Mouse (Mus musculus): ENCODE data around the gene Glt6d1. TPM values are rescaled to one million over a fixed set of nuclear protein-coding genes. Genes with fewer than 3 reads are reported as not detected.

Gene Glt6d1
- not detected for polyA plus RNA-seq (2015; fragmentation: Illumina TruSeq; extraction: RNeasy Lipid Tissue Mini Kit (QIAGEN cat#74804); ENCODE audit: insufficient read depth, low replicate concordance)

GRCm38 (mm10) chr2:25815748-25816147, at the start of gene Glt6d1:
Glt6d1 (minus strand) TSS chr2:25815848.

DNA sequence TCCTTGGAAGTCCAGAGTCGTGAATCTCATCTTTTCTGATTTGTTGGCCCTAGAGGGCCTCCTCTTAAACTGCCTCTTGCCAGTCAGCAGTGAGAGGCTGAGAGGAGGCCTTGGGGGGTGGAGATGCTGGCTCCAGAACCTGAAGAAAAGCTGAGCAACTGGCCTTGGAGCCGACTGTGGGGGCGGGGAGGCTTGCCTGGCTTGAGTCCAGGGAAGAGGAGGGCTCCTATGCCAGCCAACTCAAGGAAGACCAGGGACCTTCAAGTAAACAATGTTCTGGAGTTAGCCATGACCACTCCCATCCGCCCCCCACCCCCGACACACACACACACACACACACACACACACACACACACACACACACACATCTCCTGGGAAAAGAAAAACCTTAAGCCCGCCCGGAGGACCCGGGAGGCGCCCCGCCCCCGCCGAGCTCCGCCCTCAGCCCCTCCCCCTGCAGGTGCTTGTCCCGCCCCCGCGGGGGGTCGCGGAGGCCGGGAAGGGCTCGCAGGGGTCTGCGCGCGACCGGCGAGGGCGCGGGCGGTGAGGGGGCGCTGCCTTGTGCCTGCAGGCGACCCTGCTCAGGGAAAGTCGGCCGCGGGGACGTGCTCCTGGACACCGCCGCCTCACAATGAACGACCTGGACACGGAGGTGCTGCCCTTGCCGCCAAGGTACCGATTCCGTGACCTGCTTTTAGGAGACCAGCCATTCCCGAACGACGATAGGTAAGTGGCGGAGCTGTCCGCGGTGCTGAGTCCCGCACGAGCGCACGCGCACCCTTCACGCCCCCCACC, 47.9 kb upstream of the Glt6d1 start, which contains the start of gene Kcnt1:
TSS of gene Kcnt1 (plus strand) at position 398 of the 795 bp plus-strand sequence.

DNA sequence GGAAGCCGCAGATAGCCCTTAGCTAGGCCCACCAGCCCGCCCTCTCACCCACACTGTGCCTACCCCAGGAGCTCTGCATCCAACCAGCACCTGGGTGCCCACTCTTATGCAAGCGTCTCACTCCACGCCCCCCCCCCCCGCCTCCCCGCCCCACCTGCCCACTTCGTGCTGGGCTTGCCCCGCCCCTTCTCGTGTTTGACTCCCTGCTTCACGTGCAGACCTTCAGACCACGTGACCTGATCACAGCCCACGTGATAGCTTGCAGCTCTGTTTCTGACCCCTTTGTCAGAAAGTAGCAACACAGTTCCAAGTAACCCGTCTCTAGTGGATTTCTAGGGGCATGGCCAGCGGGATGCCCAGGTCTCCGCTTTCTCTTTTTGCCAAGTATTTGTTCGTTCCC, 31.6 kb upstream of the Glt6d1 start, which contains the start of gene Sohlh1:
TSS of gene Sohlh1 (minus strand) at position 23 of the 400 bp plus-strand sequence.

DNA sequence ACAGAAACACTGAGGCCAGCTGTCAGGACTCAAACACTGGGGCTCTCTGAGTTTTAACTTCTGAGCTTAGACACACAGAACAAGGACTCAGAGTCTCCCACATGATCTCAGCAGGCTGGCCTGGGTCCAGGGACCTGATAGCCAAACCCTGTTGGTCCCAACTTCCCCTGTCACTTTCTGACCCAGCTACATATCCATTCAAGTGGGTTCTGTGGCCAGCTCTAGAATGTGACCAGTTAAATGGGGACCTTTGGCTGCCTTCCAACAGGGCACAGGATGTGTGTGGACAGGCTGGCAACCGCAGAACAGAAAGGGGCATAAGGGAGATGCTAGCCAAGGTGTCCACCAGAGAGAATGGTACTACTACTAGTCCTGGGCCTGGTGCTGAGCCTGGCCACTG, 7.2 kb upstream of the Glt6d1 start, which contains the start of gene Lcn9:
TSS of gene Lcn9 (plus strand) at position 348 of the 400 bp plus-strand sequence.

DNA sequence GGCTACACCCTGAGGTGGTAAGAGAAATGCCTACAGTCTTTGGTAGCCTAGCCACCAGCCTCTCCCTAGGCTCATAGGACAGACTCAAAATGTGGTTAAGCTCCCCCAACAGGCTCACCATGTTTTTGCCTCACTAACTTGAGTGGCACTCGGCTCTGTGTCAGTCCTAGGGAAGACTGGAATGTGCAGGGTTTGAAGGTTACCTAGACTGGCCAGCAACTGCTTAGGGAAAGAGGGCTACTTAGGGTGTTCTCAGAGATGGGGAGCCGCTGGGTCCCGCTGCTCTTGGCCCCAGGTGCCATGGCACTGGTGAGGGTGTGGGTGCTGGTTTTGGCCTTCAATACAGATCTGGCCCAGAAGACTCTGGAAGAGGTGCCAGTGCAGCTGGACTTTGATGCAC, 33.7 kb downstream of the Glt6d1 start, which contains the start of gene Gm13539:
TSS of gene Gm13539 (plus strand) at position 301 of the 400 bp plus-strand sequence.

DNA sequence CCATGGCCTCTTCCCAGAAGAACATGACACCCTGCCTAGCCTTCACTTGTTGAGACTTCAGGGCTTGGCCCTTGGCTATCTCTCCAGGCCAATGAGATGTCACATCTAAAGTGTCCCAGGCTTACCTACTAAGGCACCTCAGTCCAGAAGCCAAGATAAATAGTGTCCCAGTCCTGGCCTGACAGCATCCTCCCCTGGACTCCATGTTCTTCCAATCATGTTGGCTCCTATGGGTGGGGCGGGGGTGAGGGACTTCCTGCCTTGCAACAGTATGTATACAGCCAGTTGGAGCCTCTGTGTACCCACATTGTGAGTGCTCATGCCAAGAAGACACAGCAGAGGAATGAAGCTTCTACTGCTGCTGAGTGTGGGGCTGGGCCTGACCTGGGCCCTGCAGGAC, 38.9 kb downstream of the Glt6d1 start, which contains the start of gene Lcn11:
TSS of gene Lcn11 (plus strand) at position 301 of the 400 bp plus-strand sequence.

DNA sequence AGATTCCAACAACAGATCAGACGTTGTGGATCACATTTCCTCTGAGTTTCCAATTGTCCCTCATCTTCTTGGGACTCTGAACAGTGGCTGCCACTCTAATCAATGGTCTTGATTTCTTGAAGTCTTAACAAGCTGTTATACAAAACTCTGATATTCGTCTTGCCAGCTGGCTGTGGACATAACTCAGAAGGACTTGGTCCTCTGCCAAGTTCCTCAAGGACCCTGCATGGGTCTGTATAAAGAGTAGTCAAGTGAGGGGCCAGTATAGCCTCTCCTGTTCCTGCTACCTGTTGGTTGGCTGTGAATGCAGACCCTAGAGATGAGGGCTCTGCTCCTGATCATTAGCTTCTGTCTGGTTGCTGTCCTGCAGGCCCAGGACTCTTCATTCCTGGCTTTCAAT, 50.4 kb downstream of the Glt6d1 start, which contains the start of gene Lcn3:
TSS of gene Lcn3 (plus strand) at position 301 of the 400 bp plus-strand sequence.

Other genes starting within 250 kb of the Glt6d1 start
- 0.43 TPM for gene Mamdc4, start 241.0 kb downstream of the Glt6d1 start, polyA plus RNA-seq (2015; fragmentation: Illumina TruSeq; extraction: RNeasy Lipid Tissue Mini Kit (QIAGEN cat#74804); ENCODE audit: insufficient read depth, low replicate concordance)
- 21.0 TPM for gene Phpt1, start 240.6 kb downstream of the Glt6d1 start, polyA plus RNA-seq (2015; fragmentation: Illumina TruSeq; extraction: RNeasy Lipid Tissue Mini Kit (QIAGEN cat#74804); ENCODE audit: insufficient read depth, low replicate concordance)
- gene Ajm1, start 234.1 kb downstream of the Glt6d1 start, polyA plus RNA-seq (2015; fragmentation: Illumina TruSeq; extraction: RNeasy Lipid Tissue Mini Kit (QIAGEN cat#74804); ENCODE audit: insufficient read depth, low replicate concordance): 0.72 TPM
- gene Rabl6, start 207.3 kb downstream of the Glt6d1 start, polyA plus RNA-seq (2015; fragmentation: Illumina TruSeq; extraction: RNeasy Lipid Tissue Mini Kit (QIAGEN cat#74804); ENCODE audit: insufficient read depth, low replicate concordance): 59.4 TPM
- gene Ccdc183, start 198.2 kb downstream of the Glt6d1 start, polyA plus RNA-seq (2015; fragmentation: Illumina TruSeq; extraction: RNeasy Lipid Tissue Mini Kit (QIAGEN cat#74804); ENCODE audit: insufficient read depth, low replicate concordance): not detected
- 14.0 TPM for gene Tmem141, start 193.8 kb downstream of the Glt6d1 start, polyA plus RNA-seq (2015; fragmentation: Illumina TruSeq; extraction: RNeasy Lipid Tissue Mini Kit (QIAGEN cat#74804); ENCODE audit: insufficient read depth, low replicate concordance)
- 205 TPM for gene Fcna, start 187.8 kb downstream of the Glt6d1 start, polyA plus RNA-seq (2015; fragmentation: Illumina TruSeq; extraction: RNeasy Lipid Tissue Mini Kit (QIAGEN cat#74804); ENCODE audit: insufficient read depth, low replicate concordance)
- gene Lcn8, start 162.7 kb downstream of the Glt6d1 start, polyA plus RNA-seq (2015; fragmentation: Illumina TruSeq; extraction: RNeasy Lipid Tissue Mini Kit (QIAGEN cat#74804); ENCODE audit: insufficient read depth, low replicate concordance): not detected
- gene Lcn5, start 157.9 kb downstream of the Glt6d1 start, polyA plus RNA-seq (2015; fragmentation: Illumina TruSeq; extraction: RNeasy Lipid Tissue Mini Kit (QIAGEN cat#74804); ENCODE audit: insufficient read depth, low replicate concordance): not detected
- gene Lcn6, start 139.1 kb downstream of the Glt6d1 start, polyA plus RNA-seq (2015; fragmentation: Illumina TruSeq; extraction: RNeasy Lipid Tissue Mini Kit (QIAGEN cat#74804); ENCODE audit: insufficient read depth, low replicate concordance): not detected
- gene Lcn10, start 133.1 kb downstream of the Glt6d1 start, polyA plus RNA-seq (2015; fragmentation: Illumina TruSeq; extraction: RNeasy Lipid Tissue Mini Kit (QIAGEN cat#74804); ENCODE audit: insufficient read depth, low replicate concordance): not detected
- not detected for gene Obp2a, start 115.8 kb downstream of the Glt6d1 start, polyA plus RNA-seq (2015; fragmentation: Illumina TruSeq; extraction: RNeasy Lipid Tissue Mini Kit (QIAGEN cat#74804); ENCODE audit: insufficient read depth, low replicate concordance)
- 11.3 TPM for gene Bmyc, start 109.1 kb downstream of the Glt6d1 start, polyA plus RNA-seq (2015; fragmentation: Illumina TruSeq; extraction: RNeasy Lipid Tissue Mini Kit (QIAGEN cat#74804); ENCODE audit: insufficient read depth, low replicate concordance)
- gene Obp2b, start 78.8 kb downstream of the Glt6d1 start, polyA plus RNA-seq (2015; fragmentation: Illumina TruSeq; extraction: RNeasy Lipid Tissue Mini Kit (QIAGEN cat#74804); ENCODE audit: insufficient read depth, low replicate concordance): not detected
- not detected for gene Lcn3, start 50.3 kb downstream of the Glt6d1 start, polyA plus RNA-seq (2015; fragmentation: Illumina TruSeq; extraction: RNeasy Lipid Tissue Mini Kit (QIAGEN cat#74804); ENCODE audit: insufficient read depth, low replicate concordance)
- not detected for gene Lcn11, start 38.8 kb downstream of the Glt6d1 start, polyA plus RNA-seq (2015; fragmentation: Illumina TruSeq; extraction: RNeasy Lipid Tissue Mini Kit (QIAGEN cat#74804); ENCODE audit: insufficient read depth, low replicate concordance)
- not detected for gene Gm13539, start 33.6 kb downstream of the Glt6d1 start, polyA plus RNA-seq (2015; fragmentation: Illumina TruSeq; extraction: RNeasy Lipid Tissue Mini Kit (QIAGEN cat#74804); ENCODE audit: insufficient read depth, low replicate concordance)
- not detected for gene Lcn9, start 7.3 kb upstream of the Glt6d1 start, polyA plus RNA-seq (2015; fragmentation: Illumina TruSeq; extraction: RNeasy Lipid Tissue Mini Kit (QIAGEN cat#74804); ENCODE audit: insufficient read depth, low replicate concordance)
- gene Sohlh1, start 31.4 kb upstream of the Glt6d1 start, polyA plus RNA-seq (2015; fragmentation: Illumina TruSeq; extraction: RNeasy Lipid Tissue Mini Kit (QIAGEN cat#74804); ENCODE audit: insufficient read depth, low replicate concordance): not detected
- not detected for gene Kcnt1, start 47.9 kb upstream of the Glt6d1 start, polyA plus RNA-seq (2015; fragmentation: Illumina TruSeq; extraction: RNeasy Lipid Tissue Mini Kit (QIAGEN cat#74804); ENCODE audit: insufficient read depth, low replicate concordance)
- 12.6 TPM for gene Camsap1, start 167.4 kb upstream of the Glt6d1 start, polyA plus RNA-seq (2015; fragmentation: Illumina TruSeq; extraction: RNeasy Lipid Tissue Mini Kit (QIAGEN cat#74804); ENCODE audit: insufficient read depth, low replicate concordance)
- gene Ubac1, start 205.9 kb upstream of the Glt6d1 start, polyA plus RNA-seq (2015; fragmentation: Illumina TruSeq; extraction: RNeasy Lipid Tissue Mini Kit (QIAGEN cat#74804); ENCODE audit: insufficient read depth, low replicate concordance): 55.9 TPM

Measured in spleen, adult 10 weeks (tissue).